Mouse (Mus musculus): ENCODE data around the gene Fam149b. TPM values are rescaled to one million over a fixed set of nuclear protein-coding genes. Genes with fewer than 3 reads are reported as not detected.

Fam149b gene
- polyA plus RNA-seq, 1 experiment from 2014 or later, result 46.4 TPM

DNA sequence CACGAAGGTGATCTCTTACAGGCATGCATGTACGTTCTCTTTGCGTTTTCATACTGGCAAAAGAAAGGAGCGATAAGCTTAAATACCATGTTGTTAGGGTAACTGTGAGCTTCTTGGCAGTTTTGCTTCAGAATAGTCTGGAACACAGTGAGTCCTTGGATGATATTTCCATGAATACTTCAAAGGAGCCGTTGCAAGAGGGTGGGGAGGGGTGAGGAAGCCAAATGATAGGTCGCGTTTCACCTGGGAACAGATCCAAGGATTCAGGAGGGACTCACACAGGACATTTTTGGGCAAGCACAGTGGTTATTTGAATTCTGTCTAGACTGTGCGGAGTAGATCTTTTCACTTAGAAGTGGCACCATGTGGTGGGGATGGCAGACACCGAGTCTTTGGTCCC, 49.3 kb downstream of the Fam149b start:
- WGBS, result 87% methylated on average over 9 of the region's 9 CpGs
- DNase-seq (ENCODE audit: low spot score), result no peak
- Histone ChIP-seq H3K4me1 (peaks cover 18% of the 10 kb centered on the region), H3K4me3 (no peak overlapping the region), H3K27me3 (ENCODE audit: low read depth, poor library complexity, severe bottlenecking) (no peaks in the 10 kb centered on the region), H3K36me3 (no peaks in the 10 kb centered on the region), H3K9me3 (replicated peaks) (no peaks in the 10 kb centered on the region), H3K27ac (replicated peaks) (no peak overlapping the region)

DNA sequence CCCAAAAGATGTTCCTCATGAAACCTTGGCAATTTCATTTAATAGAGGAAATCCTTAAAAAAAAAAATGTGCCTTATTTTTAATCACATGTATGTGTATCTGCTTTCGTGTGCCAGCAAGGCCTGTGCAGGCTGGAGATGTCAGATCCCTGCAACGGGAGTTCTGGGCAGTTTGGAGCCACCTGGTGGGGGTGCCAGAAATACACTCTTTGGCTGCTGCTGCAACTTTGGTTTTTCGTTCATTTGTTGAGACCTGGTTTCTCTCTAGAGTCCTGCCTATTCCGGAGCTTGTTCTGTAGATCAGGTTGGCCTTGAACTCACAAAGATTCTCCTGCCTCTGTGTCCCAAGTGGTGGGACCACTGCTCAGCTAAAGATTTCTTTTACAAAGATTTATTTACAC, 50.9 kb downstream of the Fam149b start:
- WGBS, result 57% methylated on average over 4 of the region's 4 CpGs
- Histone ChIP-seq H3K4me1 (peaks cover 6% of the 10 kb centered on the region), H3K27me3 (ENCODE audit: low read depth, poor library complexity, severe bottlenecking) (no peaks in the 10 kb centered on the region), H3K27ac (replicated peaks) (no peak overlapping the region), H3K36me3 (no peaks in the 10 kb centered on the region), H3K9me3 (replicated peaks) (no peaks in the 10 kb centered on the region), H3K4me3 (no peak overlapping the region)
- DNase-seq (ENCODE audit: low spot score), result no peak

DNA sequence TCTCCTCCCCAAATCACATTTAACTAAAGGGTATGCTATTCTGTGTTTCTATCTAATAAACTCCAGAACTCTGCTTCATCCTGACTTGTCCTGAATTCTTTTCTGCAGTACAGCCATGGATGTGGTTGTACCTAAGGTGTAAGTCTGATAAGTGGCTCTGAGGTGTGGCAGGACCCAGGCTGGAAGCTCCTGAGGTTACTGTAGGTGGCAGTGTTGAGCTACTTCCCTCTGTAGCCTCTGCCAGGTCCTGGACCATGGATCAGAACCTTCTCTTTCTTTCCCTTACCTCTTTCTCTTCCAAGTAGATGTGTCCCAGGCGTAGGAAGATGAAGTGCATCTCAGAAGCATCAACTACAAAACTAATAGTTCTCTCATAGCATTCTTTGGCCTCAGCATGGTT, 52.1 kb downstream of the Fam149b start:
- WGBS, result 37% methylated on average over 1 of the region's 1 CpGs
- Histone ChIP-seq H3K36me3 (no peaks in the 10 kb centered on the region), H3K27ac (replicated peaks) (no peak overlapping the region), H3K27me3 (ENCODE audit: low read depth, poor library complexity, severe bottlenecking) (no peaks in the 10 kb centered on the region), H3K4me1 (no peaks in the 10 kb centered on the region), H3K4me3 (no peak overlapping the region), H3K9me3 (replicated peaks) (no peaks in the 10 kb centered on the region)
- no peak for DNase-seq (ENCODE audit: low spot score)

DNA sequence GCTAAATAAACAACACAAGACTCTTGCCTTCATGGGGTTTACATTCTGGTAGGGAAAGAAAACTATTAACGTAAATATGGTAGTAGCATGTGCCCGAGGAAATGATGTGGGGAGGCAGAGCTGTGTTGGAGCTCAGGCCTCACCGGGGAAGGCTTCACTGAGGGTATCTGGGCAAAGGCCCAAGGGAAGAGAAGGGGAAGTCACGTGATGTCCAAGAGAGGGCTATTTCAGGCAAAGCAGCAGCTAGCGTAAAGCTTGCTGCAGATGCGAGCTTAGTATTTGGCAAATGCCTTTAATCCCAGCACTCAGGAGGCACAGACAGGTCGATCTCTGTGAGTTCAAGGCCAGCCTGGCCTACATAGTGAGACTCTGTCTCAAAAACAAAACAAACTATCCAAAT, 74.3 kb downstream of the Fam149b start:
- no peak overlapping the region for H3K4me3 ChIP-seq
- no peaks in the 10 kb centered on the region for H3K36me3 ChIP-seq
- WGBS, result 81% methylated on average over 7 of the region's 7 CpGs
- H3K9me3 ChIP-seq (replicated peaks), result no peaks in the 10 kb centered on the region
- no peak overlapping the region for H3K27ac ChIP-seq (replicated peaks)
- DNase-seq (ENCODE audit: low spot score), result no peak
- no peaks in the 10 kb centered on the region for H3K4me1 ChIP-seq
- H3K27me3 ChIP-seq (ENCODE audit: low read depth, poor library complexity, severe bottlenecking), result no peaks in the 10 kb centered on the region

- H3K36me3 ChIP-seq, result no peaks in the 10 kb centered on the region
- no peaks in the 10 kb centered on the region for H3K4me1 ChIP-seq
- WGBS, result 92% methylated on average over 6 of the region's 6 CpGs
- H3K27ac ChIP-seq (replicated peaks), result no peak overlapping the region
- DNase-seq (ENCODE audit: low spot score), result no peak
- H3K27me3 ChIP-seq (ENCODE audit: low read depth, poor library complexity, severe bottlenecking), result no peaks in the 10 kb centered on the region
- no peaks in the 10 kb centered on the region for H3K9me3 ChIP-seq (replicated peaks)
- no peak overlapping the region for H3K4me3 ChIP-seq
These were observed 75.1 kb downstream of the Fam149b start for GRCm38 (mm10) chr14:20423046-20423445.

DNA sequence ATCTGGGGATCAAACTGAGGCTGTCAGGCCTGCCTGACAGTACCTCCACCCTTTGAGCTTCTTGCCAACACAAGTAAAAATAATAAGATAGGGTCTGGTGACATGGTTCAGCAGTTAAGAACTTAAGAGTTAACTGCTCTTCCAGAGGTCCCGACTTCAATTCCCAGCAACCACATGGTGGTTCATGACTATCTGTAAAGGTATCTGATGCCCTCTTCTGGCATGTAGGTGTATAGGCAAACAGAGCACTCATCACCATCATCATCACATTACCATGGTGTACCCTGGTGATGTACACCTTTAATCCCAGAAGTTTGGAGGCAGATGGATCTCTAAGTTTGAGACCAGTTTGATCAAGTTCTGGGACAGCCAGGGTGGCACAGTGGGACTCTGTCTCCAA, 80.6 kb downstream of the Fam149b start:
- WGBS, result 37% methylated on average over 1 of the region's 1 CpGs
- Histone ChIP-seq H3K36me3 (no peaks in the 10 kb centered on the region), H3K4me1 (no peaks in the 10 kb centered on the region), H3K27ac (replicated peaks) (no peak overlapping the region), H3K27me3 (ENCODE audit: low read depth, poor library complexity, severe bottlenecking) (no peaks in the 10 kb centered on the region), H3K4me3 (no peak overlapping the region), H3K9me3 (replicated peaks) (no peaks in the 10 kb centered on the region)
- DNase-seq (ENCODE audit: low spot score), result no peak

- no peaks in the 10 kb centered on the region for H3K36me3 ChIP-seq
These were observed 81.9 kb downstream of the Fam149b start for GRCm38 (mm10) chr14:20429833-20430232.

GRCm38 (mm10) chr14:20431726-20432125, 83.8 kb downstream of the Fam149b start:
- DNase-seq (ENCODE audit: low spot score), result no peak
- 89% methylated on average over 6 of the region's 6 CpGs for WGBS

More at GRCm38 (mm10) chr14:20429833-20430232, 81.9 kb downstream of the Fam149b start:
- 69% methylated on average over 1 of the region's 1 CpGs for WGBS
- Histone ChIP-seq H3K4me1 (no peaks in the 10 kb centered on the region), H3K27ac (replicated peaks) (no peak overlapping the region), H3K4me3 (no peak overlapping the region), H3K27me3 (ENCODE audit: low read depth, poor library complexity, severe bottlenecking) (no peaks in the 10 kb centered on the region), H3K9me3 (replicated peaks) (no peaks in the 10 kb centered on the region)
- no peak for DNase-seq (ENCODE audit: low spot score)

DNA sequence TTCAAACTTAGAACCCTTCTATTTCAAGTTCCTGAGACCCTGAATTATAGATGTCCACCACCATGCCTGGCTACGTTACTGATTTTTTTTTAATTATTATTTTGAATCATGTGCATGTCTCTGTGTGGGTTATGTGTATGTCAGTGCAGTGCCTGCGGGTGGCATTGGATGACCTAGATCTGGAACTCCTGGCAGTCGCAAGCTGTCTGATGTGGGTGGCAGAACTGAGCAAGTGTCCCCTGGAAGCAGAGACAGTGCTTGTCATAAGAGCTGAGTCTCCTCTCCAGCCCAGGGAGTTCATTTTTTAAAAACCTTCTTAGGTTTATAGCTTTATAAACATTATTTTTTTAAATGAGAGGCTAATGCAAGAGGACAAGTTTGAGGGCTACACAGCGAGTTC, 84.5 kb downstream of the Fam149b start:
- 90% methylated on average over 4 of the region's 4 CpGs for WGBS
- no peaks in the 10 kb centered on the region for H3K9me3 ChIP-seq (replicated peaks)
- no peaks in the 10 kb centered on the region for H3K36me3 ChIP-seq
- no peak overlapping the region for H3K4me3 ChIP-seq
- DNase-seq (ENCODE audit: low spot score), result no peak
- H3K27me3 ChIP-seq (ENCODE audit: low read depth, poor library complexity, severe bottlenecking), result no peaks in the 10 kb centered on the region
- no peaks in the 10 kb centered on the region for H3K4me1 ChIP-seq
- no peak overlapping the region for H3K27ac ChIP-seq (replicated peaks)

More at GRCm38 (mm10) chr14:20431726-20432125, 83.8 kb downstream of the Fam149b start:
- Histone ChIP-seq H3K4me3 (no peak overlapping the region), H3K36me3 (no peaks in the 10 kb centered on the region), H3K27me3 (ENCODE audit: low read depth, poor library complexity, severe bottlenecking) (no peaks in the 10 kb centered on the region), H3K4me1 (no peaks in the 10 kb centered on the region), H3K9me3 (replicated peaks) (no peaks in the 10 kb centered on the region), H3K27ac (replicated peaks) (no peak overlapping the region)

Other genes starting within 250 kb of the Fam149b start
- 10.2 and 11.3 TPM in 2 replicates for gene Saysd1, start 209.6 kb upstream of the Fam149b start, polyA plus RNA-seq (2016; fragmentation: Nextera tagmentation; extraction: Ambion mirVana)
- 10.2 TPM in 2 replicates for gene Kcnk5, start 166.4 kb upstream of the Fam149b start, polyA plus RNA-seq (2016; fragmentation: Nextera tagmentation; extraction: Ambion mirVana)
- not detected in 2 replicates for gene Kcnk16, start 79.0 kb upstream of the Fam149b start, polyA plus RNA-seq (2016; fragmentation: Nextera tagmentation; extraction: Ambion mirVana)
- gene Nudt13, start 53.5 kb upstream of the Fam149b start, polyA plus RNA-seq (2016; fragmentation: Nextera tagmentation; extraction: Ambion mirVana), result 11.8 and 13.4 TPM in 2 replicates
- 73.8 and 77.1 TPM in 2 replicates for gene Ecd, start within 50 bp of the Fam149b start, polyA plus RNA-seq (2016; fragmentation: Nextera tagmentation; extraction: Ambion mirVana)
- gene Dnajc9, start 40.7 kb downstream of the Fam149b start, polyA plus RNA-seq (2016; fragmentation: Nextera tagmentation; extraction: Ambion mirVana), result 331 and 350 TPM in 2 replicates
- gene Mrps16, start 45.5 kb downstream of the Fam149b start, polyA plus RNA-seq (2016; fragmentation: Nextera tagmentation; extraction: Ambion mirVana), result 79.9 and 85.5 TPM in 2 replicates
- gene Cfap70, start 104.1 kb downstream of the Fam149b start, polyA plus RNA-seq (2016; fragmentation: Nextera tagmentation; extraction: Ambion mirVana), result 0.46 and 0.66 TPM in 2 replicates
- 11.8 and 15.5 TPM in 2 replicates for gene Anxa7, start 132.0 kb downstream of the Fam149b start, polyA plus RNA-seq (2016; fragmentation: Nextera tagmentation; extraction: Ambion mirVana)
- gene Mss51, start 148.7 kb downstream of the Fam149b start, polyA plus RNA-seq (2016; fragmentation: Nextera tagmentation; extraction: Ambion mirVana), result 1.1 and 1.2 TPM in 2 replicates
- 40.9 and 48.8 TPM in 2 replicates for gene Ppp3cb, start 198.4 kb downstream of the Fam149b start, polyA plus RNA-seq (2016; fragmentation: Nextera tagmentation; extraction: Ambion mirVana)